Mouse (Mus musculus): Measurements from ENCODE around the gene Olfr1312.
"Not testable (repeated sequence)": the region's sequence is repeated elsewhere in the genome, so short reads cannot be mapped to it uniquely, and the experiment has no call there.

The Olfr1312 gene

DNA sequence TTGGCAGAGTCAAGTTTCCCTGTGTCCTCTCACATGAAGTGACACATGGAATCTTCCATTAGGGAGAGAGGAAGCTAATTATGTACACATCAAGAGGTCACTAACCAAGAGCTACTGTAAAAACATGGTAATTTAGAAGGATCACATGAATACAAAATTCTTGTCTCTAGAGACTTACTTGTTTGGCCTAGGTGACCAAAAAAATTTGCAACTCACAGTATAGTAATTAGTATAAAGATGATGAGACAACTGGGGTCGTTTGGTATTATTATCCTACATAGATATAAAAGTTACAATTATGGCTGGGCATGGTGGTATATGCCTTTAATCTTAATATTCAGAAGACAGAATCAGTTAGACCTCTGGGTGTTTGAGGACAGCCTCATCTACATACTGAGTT lies at the start of gene Olfr1312:
Olfr1312 (minus strand) TSS at position 101 of the 400 bp plus-strand sequence.
- DNase-seq (ENCODE audit: low read depth, low spot score) = no peak

DNA sequence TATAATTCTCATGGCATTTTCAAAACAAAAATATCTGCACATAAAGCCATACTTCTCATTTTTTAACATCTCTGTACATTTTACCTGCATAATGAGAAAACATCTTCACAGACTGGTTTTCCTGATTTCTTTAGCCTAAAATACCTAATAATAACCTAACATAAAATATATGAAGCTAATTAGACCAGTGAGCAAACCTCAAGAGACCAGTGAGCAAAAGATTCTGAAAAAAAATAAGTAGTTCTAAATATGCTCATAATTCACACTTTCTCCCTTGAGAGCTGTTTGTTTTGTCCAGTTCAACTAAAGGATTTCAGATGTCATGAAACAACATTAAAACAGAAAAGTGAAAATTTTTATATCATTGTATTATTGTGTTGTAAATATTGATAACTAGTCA lies 46.6 kb upstream of the Olfr1312 start, which contains the start of gene Olfr1314:
Olfr1314 (minus strand) TSS at position 101 of the 400 bp plus-strand sequence.
- no peak for DNase-seq (ENCODE audit: low read depth, low spot score)

DNA sequence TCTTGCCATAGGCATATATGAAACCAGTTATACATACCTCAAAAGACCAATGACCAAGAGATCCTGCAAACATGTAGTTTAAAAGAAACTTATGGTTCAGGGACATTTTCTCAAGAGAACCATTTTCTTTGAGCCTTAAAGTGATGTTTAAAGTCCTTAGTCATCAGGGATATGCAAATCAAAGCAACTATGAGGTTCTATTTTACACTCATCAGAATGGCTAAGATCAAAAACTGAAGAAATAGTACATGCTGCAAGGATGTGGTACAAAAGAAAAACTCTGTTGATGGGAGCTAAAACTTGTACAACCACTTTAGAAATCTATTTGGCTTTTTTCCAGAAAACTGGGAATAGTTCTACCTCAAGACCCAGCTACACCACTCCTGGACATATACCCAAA lies 27.7 kb upstream of the Olfr1312 start, which contains the start of gene Olfr1313:
Olfr1313 (minus strand) TSS at position 101 of the 400 bp plus-strand sequence.
- no peak for DNase-seq (ENCODE audit: low read depth, low spot score)

DNA sequence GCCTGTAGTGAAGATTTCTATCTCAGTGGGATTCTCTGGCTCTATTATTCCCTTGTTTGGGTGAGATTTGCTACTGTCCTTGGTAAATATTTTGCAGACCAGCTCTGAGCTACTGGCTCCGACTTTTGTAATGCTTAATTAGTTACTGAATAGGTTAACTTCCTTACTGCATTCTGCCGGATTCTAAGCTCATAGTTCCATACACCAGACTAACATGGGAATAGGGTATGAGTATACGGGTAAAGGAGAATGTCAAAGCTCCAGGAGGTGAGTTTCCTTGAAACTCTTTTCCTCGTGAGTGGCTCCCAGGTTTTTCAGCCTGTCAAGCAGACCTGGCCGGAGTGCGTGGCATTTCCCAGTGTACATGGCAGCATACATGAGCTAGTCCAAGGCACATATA lies 23.1 kb downstream of the Olfr1312 start:
- DNase-seq (ENCODE audit: low read depth, low spot score) = not testable (repeated sequence)

DNA sequence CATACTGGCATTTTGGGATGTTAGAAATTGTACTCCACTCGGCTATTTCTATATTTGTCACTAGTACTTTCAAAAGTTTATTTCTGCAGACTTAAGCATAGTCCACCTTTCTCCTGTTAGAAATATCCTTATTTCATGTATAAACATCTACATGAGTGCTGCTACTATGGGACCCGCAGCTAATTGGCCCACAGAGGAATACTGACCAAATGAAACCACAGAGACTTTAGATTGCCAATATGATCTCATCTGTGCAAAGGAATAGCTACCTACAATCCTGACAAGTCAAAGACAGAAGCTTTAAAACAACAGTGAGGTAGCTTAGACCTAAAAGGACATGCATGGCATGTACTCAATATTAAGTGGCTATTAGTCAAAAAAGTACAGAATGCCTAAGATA lies 25.7 kb downstream of the Olfr1312 start, which contains the start of gene Olfr1311:
Olfr1311 (minus strand) TSS at position 101 of the 400 bp plus-strand sequence.
- DNase-seq (ENCODE audit: low read depth, low spot score) = no peak

DNA sequence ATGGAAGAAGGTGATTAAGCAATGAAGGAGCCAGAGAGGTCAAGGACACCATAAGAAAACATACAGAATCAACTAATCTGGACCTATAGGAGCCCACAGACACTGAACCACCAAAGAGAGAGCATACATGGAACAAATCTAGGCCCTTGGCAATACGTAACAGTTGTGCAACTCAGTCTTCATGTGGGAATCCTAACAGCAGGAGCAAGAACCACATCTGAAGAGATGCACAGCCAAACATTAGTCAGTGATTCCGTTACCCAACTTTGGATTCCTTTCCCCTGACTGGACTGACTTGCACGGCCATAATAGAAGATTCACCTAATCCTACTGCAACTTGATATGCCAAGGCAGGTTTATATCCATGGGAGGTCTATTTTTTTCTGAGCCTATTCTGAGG lies 35.1 kb downstream of the Olfr1312 start:
- DNase-seq (ENCODE audit: low read depth, low spot score) = no peak

DNA sequence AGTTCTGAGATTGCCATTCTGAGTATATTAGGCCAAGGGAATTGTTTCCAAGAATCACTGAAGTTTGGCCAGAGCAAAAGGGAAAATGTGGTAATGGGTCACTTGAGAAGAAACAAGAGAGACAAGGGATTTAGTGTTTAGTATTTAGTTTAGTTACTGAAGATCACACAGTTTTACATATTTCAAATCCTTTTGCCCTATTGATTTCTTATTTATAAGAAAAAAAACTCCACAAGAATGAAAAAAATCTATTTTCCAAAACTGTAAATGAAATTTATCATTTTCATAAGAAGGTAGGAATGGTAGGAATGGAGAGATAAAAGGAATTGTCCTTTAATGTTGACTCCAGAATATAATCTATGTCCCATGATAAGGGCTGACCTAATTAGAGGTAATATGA lies 37.4 kb downstream of the Olfr1312 start, which contains the start of gene Olfr1310:
Olfr1310 (minus strand) TSS at position 101 of the 400 bp plus-strand sequence.
- DNase-seq (ENCODE audit: low read depth, low spot score) = no peak

DNA sequence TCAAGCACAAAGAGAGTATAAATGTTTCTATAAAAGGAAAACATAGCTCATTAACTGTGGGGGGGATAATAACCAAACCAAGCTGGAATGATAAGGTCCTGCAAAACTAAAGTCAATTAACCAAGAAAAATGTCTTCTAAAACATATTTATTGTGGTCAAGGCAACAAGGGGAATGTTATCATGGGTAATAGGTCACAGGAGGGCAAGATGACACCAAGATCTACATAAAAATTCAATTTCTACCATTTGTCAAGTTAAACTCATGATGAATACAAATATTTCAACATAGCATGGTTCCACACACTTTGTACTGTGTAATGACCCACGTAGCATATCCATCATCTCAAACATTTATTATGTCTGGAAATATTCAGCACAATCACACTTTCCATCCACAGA lies 59.9 kb downstream of the Olfr1312 start, which contains the start of gene Olfr1309:
Olfr1309 (minus strand) TSS at position 101 of the 400 bp plus-strand sequence.
- DNase-seq (ENCODE audit: low read depth, low spot score) = no peak

Measured in A20 (cell line).